Mouse (Mus musculus): Measurements from ENCODE around the gene Itgam.

- TF ChIP-seq POLR2A (IDR thresholded peaks at IDR 0.05; ENCODE audit: extremely low read depth, insufficient read depth, low read length), result no peak
- TF ChIP-seq CTCF (IDR thresholded peaks at IDR 0.05; ENCODE audit: extremely low read depth, insufficient read depth, low read length), result no peak
Observed at GRCm38 (mm10) chr7:128133596-128133995, 71.2 kb downstream of the Itgam start.
